Mouse (Mus musculus) heart, postnatal 10 days (tissue): ENCODE measurements around the gene Kctd19. TPM values are rescaled to one million over a fixed set of nuclear protein-coding genes. Genes with fewer than 3 reads are reported as not detected.
A peak's percentile ranks its signal among the peaks of the same experiment; 100 is the strongest.

Source experiments
- DNase-seq, 2 experiments: peaks; one replicate each; pipeline ENCODE4 v3.0.0; 2021
- intact Hi-C: fragments of 180-260 bp; cut with DNase I; formaldehyde crosslinking; loops from one replicate; pipeline ENCODE4 v1.15.1; 2025
- total RNA-seq, 2 experiments: library from RNA; stranded (reverse); gene quantifications; 2 replicates each; pipeline ENCODE4 v1.2.3; 2021

Gene Kctd19
- total RNA-seq, 2 experiments from 2014 or later, result 0.12 TPM; not detected in 1

DNA sequence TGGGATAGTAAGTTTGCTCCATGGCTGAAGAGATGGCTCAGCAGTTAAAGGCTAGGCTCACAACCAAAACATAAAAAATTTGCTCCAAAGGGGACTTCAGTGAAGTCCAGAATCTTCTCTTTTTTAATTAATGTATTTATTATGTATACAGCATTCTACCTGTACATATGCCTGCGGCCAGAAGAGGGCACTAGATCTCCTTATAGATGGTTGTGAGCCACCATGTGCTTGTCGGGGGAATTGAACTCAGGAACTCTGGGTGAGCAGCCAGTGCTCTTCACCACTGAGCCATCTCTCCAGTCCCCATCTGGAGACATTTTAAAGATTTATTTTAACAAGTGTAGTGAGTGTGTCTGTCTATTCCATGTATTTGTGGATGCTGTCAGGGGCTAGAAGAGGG lies 46.2 kb downstream of the Kctd19 start:
- DNase-seq, result no peak
- intact Hi-C loops, result loop anchor here (5.0 kb wide), 1 partner anchor 170 kb away; no protein-coding TSS in a partner anchor

DNA sequence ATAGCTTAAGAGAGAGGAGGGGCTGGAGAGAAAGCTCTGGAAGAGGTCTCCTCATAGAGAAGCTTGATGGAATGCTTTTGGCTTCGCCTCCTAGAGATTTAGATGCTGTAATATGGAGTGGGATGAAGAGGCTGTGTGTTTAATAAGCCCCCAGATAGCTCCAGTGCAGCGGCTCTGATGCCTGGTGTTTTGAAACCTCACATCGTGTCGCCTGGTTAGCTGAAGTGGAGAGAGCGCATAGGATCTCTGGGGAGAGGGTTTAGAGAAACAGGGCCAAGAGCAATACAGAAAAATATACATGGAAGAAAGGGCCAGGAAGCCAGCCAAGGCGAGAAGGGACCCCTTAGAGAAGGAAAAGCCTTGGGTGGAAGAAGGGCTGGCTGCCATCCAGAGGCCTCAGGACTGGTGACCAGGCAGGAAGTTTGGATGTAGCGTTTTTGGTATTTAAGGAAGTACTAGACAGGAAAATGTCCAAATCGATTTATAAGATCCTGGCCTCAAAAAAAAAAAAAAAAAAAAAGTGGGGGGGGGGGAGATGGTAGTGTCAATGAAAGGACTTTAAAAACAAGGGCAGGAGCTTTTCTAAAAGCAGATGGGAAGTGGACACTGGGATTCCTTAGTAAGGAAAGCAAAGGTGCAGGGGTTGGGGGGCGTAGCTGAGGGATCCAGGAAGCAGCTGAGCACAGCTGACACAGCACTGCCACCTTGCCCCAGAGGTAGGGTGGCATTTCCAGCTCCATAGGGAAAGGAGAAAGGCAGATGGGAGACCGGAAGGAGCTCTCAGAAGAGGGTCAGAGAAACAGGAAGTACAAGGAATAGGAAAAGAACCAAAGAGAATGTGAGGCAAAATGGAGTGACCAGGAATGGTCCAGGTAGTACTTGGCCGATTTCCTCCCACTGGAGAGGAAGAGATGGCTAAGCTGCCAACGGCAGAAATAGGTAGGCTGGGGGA lies 51.3 kb downstream of the Kctd19 start:
- intact Hi-C loops, result no loop called here
- peak; percentile 51 to 56 for DNase-seq

DNA sequence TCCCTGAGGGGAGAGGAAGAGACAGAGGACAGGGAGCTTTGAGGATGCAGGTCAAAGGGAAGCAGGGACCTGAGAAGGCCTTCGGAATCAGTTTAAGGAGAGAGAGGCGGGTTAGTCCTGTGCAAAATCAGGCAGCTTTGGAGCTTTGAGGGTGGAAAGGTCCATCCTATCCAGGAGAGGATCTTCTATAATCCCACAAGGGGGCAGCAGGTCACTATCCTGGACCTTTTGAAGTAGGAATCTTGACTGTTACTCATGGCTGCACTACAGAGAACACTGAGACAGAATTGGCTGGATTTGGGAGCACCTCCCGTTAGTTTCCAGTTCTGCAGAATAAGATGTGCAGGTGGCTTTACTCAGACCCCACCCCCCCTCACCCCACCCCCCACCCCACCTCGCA lies 53.7 kb downstream of the Kctd19 start:
- DNase-seq, result peak in 1 of 2 experiments; percentile 48
- intact Hi-C loops, result loop anchor here (1.0 to 5.0 kb wide), 3 partner anchors 38 to 193 kb away; no protein-coding TSS in a partner anchor

DNA sequence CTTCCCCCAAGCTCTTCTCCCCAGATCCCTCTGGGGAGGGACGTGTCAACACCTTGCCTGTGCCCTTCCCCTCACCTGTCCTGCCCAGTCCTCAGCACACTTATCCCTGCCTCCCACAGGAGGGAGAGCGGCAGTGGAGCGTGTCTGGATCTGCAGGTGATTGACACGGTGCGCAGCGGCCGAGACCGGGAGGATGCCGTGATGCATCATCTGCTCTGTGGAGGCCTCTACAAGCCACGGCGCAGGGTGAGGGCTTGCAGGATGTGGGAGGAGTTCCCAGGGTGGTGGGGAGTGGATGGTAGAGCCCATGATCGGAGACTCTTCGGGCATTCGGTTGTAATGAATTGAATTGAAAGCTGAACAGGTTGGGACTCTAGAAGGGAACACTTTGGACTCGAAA lies 54.1 kb downstream of the Kctd19 start:
- no peak for DNase-seq
- intact Hi-C loops, result loop anchor here (1.0 to 5.0 kb wide), 2 partner anchors 118 to 193 kb away; no protein-coding TSS in a partner anchor

DNA sequence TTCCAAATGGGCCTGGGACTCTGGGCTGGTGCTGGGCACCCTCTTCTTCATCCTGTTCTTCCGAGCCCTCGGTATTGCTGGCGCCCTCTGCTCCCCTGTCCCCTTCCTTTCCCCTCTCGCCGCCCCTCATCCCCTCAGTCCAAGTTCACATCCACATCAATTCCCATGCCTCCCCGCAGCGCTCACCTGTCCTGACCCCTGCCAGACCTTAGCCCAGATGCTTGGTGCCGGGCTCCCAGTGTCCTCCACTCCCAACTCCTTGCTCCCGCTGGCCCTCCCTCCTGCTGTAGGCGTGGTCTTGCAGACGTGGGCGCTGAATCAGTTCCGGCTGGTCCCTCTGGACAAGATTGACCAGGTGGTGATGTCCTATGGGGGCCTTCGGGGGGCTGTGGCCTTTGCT lies 56.6 kb downstream of the Kctd19 start:
- intact Hi-C loops, result loop anchor here (5.0 kb wide), 1 partner anchor 196 kb away; no protein-coding TSS in a partner anchor
- DNase-seq, result no peak

DNA sequence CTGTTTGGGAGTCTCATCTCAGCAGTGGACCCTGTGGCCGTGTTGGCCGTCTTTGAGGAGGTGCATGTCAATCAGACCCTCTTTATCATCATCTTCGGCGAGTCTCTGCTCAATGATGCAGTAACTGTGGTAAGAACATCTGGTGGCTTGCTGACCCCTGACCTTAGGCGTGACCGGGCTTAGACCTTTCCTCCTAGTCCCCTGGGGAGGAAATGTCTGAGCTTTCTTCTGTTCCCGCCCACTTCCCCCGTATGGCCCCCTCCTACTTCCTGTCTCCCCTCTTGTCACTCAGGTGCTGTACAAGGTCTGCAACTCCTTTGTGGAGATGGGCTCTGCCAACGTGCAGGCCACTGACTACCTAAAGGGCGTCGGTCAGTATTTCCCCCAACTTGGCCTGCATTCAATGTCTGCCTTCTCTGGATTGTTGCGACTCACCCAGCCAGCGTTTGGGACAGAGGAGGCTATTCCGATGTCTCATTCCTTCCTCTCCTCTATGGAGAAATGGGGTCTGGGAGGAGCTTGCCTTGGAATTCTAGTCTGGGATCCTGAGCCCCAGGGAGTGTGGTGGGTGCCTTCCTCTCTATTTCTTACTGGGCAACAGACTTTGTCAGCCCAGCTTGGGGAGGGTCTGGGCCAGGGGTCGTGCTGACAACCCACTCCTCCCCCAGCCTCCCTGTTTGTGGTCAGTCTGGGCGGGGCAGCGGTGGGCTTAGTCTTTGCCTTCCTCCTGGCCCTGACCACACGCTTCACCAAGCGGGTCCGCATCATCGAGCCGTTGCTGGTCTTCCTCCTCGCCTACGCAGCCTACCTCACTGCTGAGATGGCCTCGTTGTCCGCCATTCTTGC lies 57.9 kb downstream of the Kctd19 start:
- peak in 1 of 2 experiments; percentile 48 for DNase-seq
- intact Hi-C loops, result loop anchor here (5.0 kb wide), 1 partner anchor 197 kb away; no protein-coding TSS in a partner anchor

DNA sequence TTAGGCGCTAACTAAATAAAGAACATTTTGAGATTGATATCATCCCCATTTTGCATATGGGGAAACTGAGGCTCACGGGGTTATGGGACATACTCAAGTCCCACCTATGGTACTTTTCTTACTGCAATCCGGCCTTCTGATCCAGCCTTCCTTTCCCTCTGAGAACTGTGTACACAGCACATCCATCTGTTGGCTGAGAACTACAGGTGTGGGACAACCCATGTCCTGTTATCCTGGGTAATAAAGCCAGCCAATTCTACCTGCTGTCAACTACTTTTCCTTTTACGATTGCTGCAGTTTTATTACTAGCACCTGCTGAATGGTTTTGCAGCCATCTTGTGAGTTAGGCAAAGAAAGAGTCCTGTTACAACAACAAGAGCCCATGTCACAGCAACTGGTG lies 58.8 kb downstream of the Kctd19 start:
- no peak for DNase-seq
- intact Hi-C loops, result no loop called here

DNA sequence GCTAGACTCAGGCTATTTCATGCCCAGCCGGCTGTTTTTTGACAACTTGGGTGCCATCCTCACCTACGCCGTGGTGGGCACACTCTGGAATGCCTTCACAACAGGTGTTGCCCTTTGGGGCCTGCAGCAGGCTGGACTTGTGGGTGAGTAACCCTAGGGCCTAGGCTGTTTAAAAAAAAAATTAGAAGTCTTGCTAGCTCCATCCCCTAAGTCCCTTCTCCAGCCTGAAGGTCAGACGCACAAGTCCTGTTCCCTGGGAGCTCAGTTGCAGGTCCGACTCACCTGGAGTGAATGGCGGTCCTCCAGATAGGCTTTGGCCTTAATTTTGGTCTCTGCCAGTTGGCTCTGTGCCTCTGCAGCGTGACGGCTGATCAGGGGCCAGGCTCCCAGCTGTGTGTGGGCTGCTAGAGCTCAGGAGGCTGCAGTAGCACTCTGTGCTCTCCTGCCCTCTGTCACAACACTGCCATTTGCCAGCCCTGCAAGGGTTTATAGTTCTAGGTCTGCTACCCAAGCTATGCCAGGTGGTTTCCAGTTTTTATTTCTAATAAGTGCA lies 59.6 kb downstream of the Kctd19 start:
- intact Hi-C loops, result no loop called here
- DNase-seq, result no peak

DNA sequence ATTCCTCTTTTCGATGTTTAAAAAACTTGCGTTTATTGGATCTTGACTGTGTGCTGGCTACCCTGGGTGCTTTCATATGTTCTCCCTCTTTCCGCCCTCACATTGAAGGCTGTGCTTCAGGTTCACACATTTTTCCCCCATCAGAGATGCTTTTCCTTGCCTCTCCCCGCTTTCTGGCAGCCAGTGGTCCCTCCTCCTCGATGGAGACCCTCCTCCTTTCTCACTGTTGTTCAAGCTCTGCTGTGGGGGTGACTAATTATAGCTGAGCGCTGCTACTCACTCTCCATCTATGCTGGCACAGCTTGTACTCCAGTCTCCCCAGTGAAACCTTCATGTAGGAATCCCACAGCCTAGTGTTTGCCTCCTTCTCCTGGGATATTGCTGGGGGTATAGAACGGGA lies 63.1 kb downstream of the Kctd19 start:
- DNase-seq, result no peak

DNA sequence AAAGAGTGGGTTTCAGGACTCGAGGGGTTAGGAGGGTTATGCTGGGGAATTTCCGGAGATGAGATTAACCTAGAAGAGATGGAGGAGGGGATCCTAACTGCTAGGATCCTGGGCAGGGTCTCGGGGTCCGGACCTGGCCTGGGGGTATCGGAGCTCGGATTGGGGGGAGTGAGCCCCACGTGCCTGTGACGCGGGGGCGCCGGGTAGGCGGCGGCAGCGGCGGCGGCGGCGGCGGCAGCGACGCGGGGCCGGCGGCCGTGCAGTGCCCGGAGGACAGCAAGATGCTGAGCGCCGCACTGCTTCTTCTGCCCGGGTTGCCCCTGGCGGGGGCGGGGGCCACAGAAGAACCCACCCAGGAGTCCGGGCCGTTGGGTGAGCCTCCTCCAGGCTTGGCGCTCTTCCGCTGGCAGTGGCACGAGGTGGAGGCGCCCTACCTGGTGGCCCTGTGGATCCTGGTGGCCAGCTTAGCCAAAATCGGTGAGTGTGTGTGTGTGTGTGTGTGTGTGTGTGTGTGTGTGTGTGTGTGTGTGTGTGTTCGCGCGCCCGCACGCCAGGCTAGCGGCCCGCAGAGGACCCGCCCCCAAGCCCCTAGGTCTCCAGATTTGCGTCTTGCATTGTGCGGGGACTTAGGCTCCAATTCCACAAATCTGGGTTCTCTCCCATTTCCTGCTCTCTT lies 64.1 kb downstream of the Kctd19 start:
- DNase-seq, result peak in 1 of 2 experiments; percentile 47
- intact Hi-C loops, result no loop called here

More for the DNA sequence above, 63.1 kb downstream of the Kctd19 start:
- intact Hi-C loops, result no loop called here

DNA sequence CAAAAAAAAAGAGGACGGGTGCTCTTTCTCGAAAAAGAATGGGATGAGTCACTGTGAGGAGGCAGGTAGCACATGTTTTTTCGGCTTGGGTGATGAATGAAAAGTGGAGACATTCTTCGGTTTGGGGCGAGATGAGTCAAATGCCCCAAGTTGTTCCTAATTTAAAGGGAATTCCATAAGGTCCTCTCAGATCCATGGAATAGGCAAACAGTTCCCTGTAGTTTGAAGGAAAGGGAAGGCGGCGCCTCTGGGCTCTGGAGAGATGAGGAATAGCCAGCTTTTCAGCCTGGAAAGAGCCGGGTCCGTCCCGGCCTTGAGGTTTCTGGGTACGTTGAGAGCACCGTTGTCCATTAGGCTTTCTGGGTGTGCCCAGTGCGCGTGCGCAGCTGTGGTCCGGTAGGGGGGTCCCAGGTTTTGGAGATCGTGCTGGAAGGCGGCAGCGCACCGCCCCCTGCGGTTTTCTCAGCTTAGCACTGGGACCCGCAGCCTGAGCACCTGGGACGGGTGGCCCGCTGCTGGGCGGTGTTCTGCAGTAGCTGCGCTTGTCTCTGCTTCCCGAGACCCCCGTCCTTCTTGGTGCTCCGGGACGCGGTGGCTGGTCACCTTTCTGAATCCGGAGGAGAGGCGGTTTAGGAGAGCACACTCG lies 64.7 kb downstream of the Kctd19 start, which contains the start of gene Slc9a5:
Slc9a5 (plus strand) TSS at position 394 of the 646 bp plus-strand sequence.
- DNase-seq, result peak; percentile 60

DNA sequence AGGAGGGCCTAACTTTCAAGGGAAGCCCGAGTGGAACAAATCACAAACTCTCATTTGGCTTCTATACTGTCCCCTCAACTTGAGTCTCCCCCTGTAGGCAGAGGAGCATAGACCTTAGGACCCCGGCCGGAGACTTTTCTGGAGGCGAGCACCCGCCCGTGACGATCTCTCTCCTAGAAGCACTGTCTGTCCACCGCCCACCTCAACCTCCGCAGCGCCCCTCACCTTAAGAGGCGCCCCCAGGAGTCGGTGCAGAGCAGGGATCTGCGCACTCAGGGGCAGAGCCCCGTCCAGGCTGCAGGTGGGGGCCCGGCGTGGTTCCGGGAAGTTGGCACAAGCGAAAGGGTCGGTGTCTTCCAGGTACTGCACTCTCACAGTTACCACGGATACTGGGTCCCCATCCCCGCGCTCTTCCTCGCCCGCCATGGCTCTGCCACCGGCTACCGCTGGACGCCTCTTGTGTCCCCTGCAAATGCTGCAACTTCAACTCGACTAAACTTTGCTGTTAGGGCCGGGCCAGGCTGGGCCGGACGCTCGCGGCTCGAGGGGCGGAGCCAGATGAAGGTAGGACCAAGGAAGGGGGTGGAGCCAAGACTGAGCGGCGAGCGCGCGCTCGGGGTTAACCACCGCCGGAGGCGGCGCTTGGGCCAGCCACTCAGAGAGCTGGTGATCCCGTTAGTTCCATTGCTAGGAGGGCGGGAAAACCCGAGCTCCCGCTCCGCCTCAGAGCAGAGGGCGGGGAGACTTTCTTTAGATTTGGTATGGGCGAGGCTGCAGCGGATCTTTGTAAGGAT lies 65.7 kb downstream of the Kctd19 start, which contains the start of gene Fhod1:
Fhod1 (minus strand) TSS at position 526 of the 794 bp plus-strand sequence.
- peak; percentile 93 to 96 for DNase-seq
- intact Hi-C loops, result loop anchor here (2.0 kb wide), 1 partner anchor 21 kb away; the partner anchor contains the start of genes Lrrc29 and Tmem208

More for the DNA sequence above, 64.7 kb downstream of the Kctd19 start, which contains the start of gene Slc9a5:
- intact Hi-C loops, result no loop called here

DNA sequence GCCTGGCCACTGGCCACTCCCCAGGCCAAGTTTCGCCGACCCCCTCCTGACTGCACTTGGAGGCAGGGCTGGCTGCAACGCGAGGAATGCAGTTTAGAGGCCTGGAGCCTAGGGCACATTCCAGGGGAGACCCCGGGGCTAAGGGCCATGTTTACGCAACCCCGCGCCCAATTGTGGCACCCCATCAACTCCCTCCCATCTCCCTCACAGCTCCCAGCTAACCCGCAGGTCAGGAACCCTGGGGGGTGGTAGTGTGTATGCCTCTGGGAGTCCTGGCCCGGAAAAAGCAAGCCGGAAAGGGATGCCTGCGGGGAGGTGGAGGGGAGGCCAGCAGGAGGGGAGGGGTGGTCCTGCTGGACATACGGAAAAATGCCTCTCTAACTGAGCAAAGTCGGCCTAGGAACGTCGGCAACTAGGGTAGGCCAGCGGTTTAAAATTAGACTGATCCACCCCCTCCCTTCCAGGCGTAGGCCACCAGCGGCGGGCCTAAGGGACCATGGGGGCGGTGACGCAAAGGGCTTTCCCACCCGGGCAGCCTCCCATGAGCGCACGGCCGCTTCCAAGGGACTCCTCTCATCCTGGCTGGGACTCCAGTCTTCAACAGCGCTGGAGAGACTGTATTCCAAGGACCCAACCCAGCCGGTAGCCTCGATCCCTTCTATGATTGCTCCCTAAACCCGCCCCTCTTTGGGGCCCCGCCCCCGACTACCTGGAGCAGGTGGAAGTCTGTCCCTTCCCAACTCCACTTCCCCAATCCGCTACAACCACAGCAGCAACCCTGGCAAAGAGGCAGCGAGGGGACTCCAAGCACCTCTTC lies 66.5 kb downstream of the Kctd19 start:
- peak; percentile 87 to 89 for DNase-seq
- intact Hi-C loops, result loop anchor here (2.0 kb wide), 1 partner anchor 20 kb away; the partner anchor contains the start of genes Lrrc29 and Tmem208

DNA sequence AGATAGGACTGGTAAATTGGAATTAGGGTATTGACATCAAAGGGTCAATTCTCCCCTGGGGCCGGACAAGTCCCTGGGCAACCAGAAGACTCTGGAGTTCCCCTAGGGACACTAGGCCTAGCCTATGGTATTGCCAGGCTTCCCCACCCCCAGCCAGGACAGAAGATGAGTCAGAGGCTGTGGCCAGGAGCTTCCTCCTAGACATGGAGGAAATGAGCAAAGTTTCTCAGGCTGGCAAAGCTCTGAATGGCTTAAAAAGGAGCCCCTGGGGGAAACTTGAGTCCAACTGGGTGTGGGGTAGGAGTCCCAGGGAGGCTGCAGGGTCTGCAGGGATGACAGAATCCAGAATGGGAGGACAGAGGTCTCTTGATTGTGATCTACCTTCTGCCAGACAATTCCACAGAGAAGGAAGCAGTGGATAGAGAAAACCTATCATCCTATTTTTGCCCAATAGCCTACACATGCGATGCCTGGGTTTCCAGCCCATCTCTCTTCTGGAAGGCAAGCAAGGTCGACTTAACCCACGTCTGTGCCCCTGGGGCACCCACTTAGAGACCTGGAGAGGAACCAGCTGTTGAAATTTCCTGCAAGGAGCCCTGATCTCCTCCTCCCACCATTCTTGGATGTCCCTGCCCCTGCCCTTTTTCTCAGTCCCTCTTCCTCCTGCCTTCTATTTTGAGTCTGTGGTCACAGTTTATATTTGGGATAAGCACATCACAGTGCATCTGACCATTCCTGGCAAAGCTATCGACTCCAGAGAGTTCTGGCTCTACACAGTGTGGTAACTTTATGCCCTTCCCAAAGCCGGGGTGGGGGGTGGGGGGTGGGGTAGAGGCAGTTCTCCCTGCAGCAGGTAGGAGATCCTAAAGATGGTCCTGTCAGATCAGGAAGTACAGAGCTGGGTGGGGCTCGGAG lies 68.0 kb downstream of the Kctd19 start:
- intact Hi-C loops, result no loop called here
- peak; percentile 37 to 51 for DNase-seq

DNA sequence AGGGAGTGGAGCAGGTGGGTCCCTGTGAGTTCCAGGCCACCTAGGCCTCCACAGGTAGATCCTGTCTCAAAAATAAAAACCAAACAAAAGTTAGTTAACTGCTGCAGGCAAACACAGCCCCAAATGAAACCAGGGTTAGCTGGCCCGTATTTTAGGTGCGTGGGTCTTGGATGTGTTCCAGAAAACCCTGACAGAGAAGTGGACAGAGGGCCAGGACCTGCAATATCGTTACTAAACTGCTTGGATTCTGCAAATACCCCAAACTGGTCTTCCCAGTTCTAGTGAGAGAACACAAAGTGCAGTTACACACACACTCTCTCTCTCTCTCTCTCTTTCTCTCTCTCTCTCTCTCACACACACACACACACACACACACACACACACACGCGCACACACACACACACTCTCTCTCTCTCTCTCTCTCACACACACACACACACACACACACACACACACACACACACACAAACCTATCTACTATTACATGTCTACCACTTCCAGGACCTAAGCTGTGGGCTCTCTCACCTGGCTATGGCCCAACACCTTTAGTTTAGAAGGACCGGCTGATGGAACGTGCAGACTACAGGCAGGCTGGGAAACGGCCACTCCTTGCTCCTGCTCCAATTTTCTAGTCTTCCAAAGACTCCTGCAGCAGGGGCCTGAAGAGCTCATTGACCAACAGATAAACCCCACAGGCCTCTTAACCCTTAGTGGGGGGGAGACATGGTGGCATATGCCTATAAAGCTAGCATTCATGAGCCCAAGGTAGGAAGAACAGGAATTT lies 69.3 kb downstream of the Kctd19 start:
- DNase-seq, result no peak
- intact Hi-C loops, result no loop called here

DNA sequence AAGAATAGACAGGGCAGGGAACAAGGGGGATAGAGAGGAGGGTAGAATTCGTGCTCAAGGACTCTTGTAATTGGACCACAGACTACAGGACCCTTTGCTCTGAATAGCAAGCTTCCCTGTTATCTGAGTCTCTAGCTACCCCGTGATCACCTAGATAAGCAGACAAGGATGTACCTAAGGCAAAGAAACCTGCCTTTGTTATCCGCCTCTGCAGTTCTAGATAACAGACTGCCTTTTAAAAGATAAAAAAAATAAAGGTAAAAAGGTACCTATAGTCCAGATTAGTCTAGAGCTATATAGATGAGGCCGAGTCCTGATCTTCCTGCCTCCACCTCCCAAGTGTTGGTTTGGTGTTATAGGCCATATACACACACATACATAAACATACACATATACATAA lies 70.5 kb downstream of the Kctd19 start:
- intact Hi-C loops, result no loop called here
- DNase-seq, result no peak
